Mouse (Mus musculus) C2C12 (cell line): ENCODE data around the gene Olfr873.
"Not testable (repeated sequence)": the region's sequence is repeated elsewhere in the genome, so short reads cannot be mapped to it uniquely, and the experiment has no call there.

Experiments
- CEBPB ChIP-seq: IDR thresholded peaks from one replicate; pipeline ENCODE4 v1.6.1; 2011; ENCODE audit warnings: low read depth, mild to moderate bottlenecking, control low read depth, moderate library complexity
- CTCF ChIP-seq: IDR thresholded peaks from one replicate; pipeline ENCODE4 v1.5.1; 2011; ENCODE audit not compliant: control insufficient read depth, insufficient read depth, insufficient read length
- MAX ChIP-seq: IDR thresholded peaks from one replicate; pipeline ENCODE4 v1.6.1; 2011; ENCODE audit warnings: mild to moderate bottlenecking, control low read depth

- TF ChIP-seq CTCF, CEBPB, MAX: not testable (repeated sequence)
Measured at GRCm38 (mm10) chr9:20295562-20295961, 2.8 kb upstream of the Olfr873 start.
